Mouse (Mus musculus) bone marrow, adult 2 months (tissue): ENCODE data around the gene Bhlhe23. TPM values are rescaled to one million over a fixed set of nuclear protein-coding genes. Genes with fewer than 3 reads are reported as not detected.

Experiments
- H3K27ac ChIP-seq: fragments of 200-500 bp; 2 replicates; pipeline ENCODE4 v1.5.1; 2012; ENCODE audit warnings: low read depth, mild to moderate bottlenecking, control low read depth, inconsistent platforms, low read length; ENCODE audit not compliant: control insufficient read depth, poor library complexity, insufficient read depth
- H3K4me1 ChIP-seq: fragments of 200-500 bp; 2 replicates; pipeline ENCODE4 v1.6.1; 2011; ENCODE audit warnings: low read length; ENCODE audit not compliant: control insufficient read depth, insufficient read depth
- H3K4me3 ChIP-seq: fragments of 200-500 bp; replicated peaks from 2 replicates; pipeline ENCODE3; 2011; ENCODE audit warnings: mild to moderate bottlenecking, low read depth, low read length, control low read depth; ENCODE audit not compliant: control insufficient read depth
- CTCF ChIP-seq: fragments of 200-500 bp; IDR thresholded peaks from 2 replicates; pipeline ENCODE4 v1.5.1; 2011; ENCODE audit warnings: low read length, control low read depth; ENCODE audit not compliant: control insufficient read depth, insufficient read depth
- POLR2A ChIP-seq: fragments of 200-500 bp; IDR thresholded peaks from 2 replicates; pipeline ENCODE4 v1.6.1; 2011; ENCODE audit warnings: low read depth, mild to moderate bottlenecking, control low read depth, low read length, borderline replicate concordance; ENCODE audit not compliant: control insufficient read depth
- WGBS: fragments of 180-500 bp; shearing (Covaris S2); methylation state at CpG from one replicate; pipeline ENCODE4 v1.1.7; 2018; 5-methylcytosine and 5-hydroxymethylcytosine counted together
- polyA plus RNA-seq: library from polyadenylated mRNA; stranded (reverse); fragments of >200 nt; gene quantifications from 2 replicates; pipeline ENCODE4 v1.2.4, GENCODE M21; 2011; ENCODE audit warnings: low replicate concordance; ENCODE audit not compliant: missing spikeins, insufficient read depth, insufficient read length

The Bhlhe23 gene
- polyA plus RNA-seq, 1 experiment, result not detected

- H3K4me3 ChIP-seq, result no peak overlapping the region
- TF ChIP-seq POLR2A (no peak), CTCF (no peak)
- 84% methylated on average over 6 of the region's 6 CpGs for WGBS
- peaks cover 2% of the 10 kb centered on the region; the same call in 1 of the 2 replicates for H3K4me1 ChIP-seq
- no peak overlapping the region for H3K27ac ChIP-seq
Measured at GRCm38 (mm10) chr2:180742820-180743219, 33.9 kb downstream of the Bhlhe23 start.

GRCm38 (mm10) chr2:180741421-180741820 lies 35.3 kb downstream of the Bhlhe23 start:
- Histone ChIP-seq H3K4me3 (no peak overlapping the region), H3K4me1 (peaks cover 3% of the 10 kb centered on the region; the same call in 1 of the 2 replicates), H3K27ac (no peak overlapping the region)
- WGBS, result 49% methylated on average over 7 of the region's 7 CpGs
- TF ChIP-seq CTCF, result no peak
- TF ChIP-seq POLR2A, result no peak

GRCm38 (mm10) chr2:180740349-180740748 lies 36.4 kb downstream of the Bhlhe23 start:
- Histone ChIP-seq H3K27ac (peak overlapping the region; percentile 50), H3K4me1 (peaks cover 3% of the 10 kb centered on the region; the same call in 1 of the 2 replicates), H3K4me3 (no peak overlapping the region)
- TF ChIP-seq POLR2A, result no peak
- peak; percentile 41; the same call in 1 of the 2 replicates for TF ChIP-seq CTCF
- WGBS, result 67% methylated on average over 3 of the region's 3 CpGs

- no peak for TF ChIP-seq CTCF
- no peak for TF ChIP-seq POLR2A
- Histone ChIP-seq H3K27ac (peak overlapping the region; percentile 64; the same call in 1 of the 2 replicates), H3K4me1 (peaks cover 5% of the 10 kb centered on the region; the same call in 1 of the 2 replicates), H3K4me3 (no peak overlapping the region)
- WGBS, result 63% methylated on average over 2 of the region's 2 CpGs
Measured at GRCm38 (mm10) chr2:180737984-180738383, 38.7 kb downstream of the Bhlhe23 start.

DNA sequence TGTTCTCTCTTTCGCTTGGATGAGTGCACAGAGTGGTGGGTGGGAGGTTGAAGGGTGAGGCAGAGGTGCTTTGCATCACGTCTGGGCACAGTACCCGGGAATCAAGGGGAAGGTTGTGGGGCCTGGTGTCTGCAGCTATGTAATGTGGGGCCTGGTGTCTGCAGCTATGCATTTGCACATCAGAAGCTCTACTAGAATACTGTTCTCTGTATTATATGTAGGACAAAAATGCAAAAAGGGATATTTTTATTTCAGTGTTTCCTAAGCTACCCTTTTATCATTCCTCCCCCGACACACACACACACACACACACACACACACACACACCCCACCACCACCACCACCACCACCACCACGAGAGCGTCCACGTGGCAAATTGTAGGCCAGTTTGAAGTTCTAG lies 41.5 kb downstream of the Bhlhe23 start:
- Histone ChIP-seq H3K27ac (no peak overlapping the region), H3K4me3 (no peak overlapping the region), H3K4me1 (peaks cover 6% of the 10 kb centered on the region; the same call in 1 of the 2 replicates)
- TF ChIP-seq CTCF, result no peak
- TF ChIP-seq POLR2A, result no peak
- WGBS, result 74% methylated on average over 7 of the region's 7 CpGs

GRCm38 (mm10) chr2:180731984-180732383 lies 44.7 kb downstream of the Bhlhe23 start:
- 42% methylated on average over 6 of the region's 6 CpGs for WGBS
- Histone ChIP-seq H3K27ac (peak overlapping the region; percentile 56), H3K4me3 (peak overlapping the region; percentile 53)

DNA sequence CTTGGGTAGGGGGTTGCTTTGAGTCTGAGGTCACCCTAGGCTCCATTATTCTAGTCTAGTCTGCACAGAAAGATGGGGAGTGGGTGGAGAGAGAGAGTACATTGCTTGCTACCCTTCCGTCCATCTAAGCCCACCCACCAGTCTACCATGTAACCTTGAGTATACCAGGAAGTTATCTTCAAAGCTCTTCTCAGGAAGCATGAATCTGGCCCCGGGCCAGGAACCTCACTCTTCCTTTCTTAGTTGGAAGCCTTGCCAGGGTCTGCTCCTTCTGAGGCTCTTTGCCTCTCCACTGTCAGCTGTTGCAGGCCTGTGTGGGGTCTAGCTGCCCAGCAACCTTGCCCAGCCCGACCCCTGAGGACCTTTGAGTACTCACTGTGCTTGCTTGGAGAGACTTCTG lies 45.7 kb downstream of the Bhlhe23 start:
- 17% methylated on average over 3 of the region's 3 CpGs for WGBS

More at GRCm38 (mm10) chr2:180731984-180732383, 44.7 kb downstream of the Bhlhe23 start:
- TF ChIP-seq CTCF, result no peak
- no peak for TF ChIP-seq POLR2A
- peaks cover 12% of the 10 kb centered on the region for H3K4me1 ChIP-seq

DNA sequence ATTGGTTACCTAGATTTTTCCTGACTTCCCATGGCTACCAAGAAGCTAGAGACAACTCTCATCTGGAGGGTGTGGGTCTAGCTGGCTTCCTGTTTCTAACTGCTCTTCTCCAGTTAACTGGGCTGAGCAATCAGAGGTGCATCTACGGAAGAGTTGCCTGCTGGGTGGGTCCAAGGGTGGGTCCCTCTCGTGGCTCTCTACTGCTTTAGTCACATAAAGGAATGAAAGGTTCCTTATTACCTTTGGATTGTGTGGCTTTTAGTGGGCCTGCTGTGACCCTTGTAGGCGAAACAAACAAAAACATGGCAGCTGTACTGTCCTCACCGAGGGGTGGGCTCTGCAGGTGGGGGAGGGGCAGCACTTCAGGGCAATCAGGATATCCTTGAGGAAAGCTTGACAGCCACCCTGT lies 49.1 kb downstream of the Bhlhe23 start:
- Histone ChIP-seq H3K4me1 (peaks cover 13% of the 10 kb centered on the region), H3K4me3 (no peak overlapping the region), H3K27ac (peak overlapping the region; percentile 79; the same call in 1 of the 2 replicates)
- WGBS, result 35% methylated on average over 4 of the region's 4 CpGs
- TF ChIP-seq CTCF, result no peak
- no peak for TF ChIP-seq POLR2A

More for the DNA sequence above, 45.7 kb downstream of the Bhlhe23 start:
- no peak for TF ChIP-seq POLR2A
- no peak for TF ChIP-seq CTCF
- H3K4me3 ChIP-seq, result no peak overlapping the region
- H3K4me1 ChIP-seq, result peaks cover 14% of the 10 kb centered on the region
- peak overlapping the region; percentile 60 for H3K27ac ChIP-seq
